Mouse (Mus musculus): ENCODE results near the gene Grin3b. TPM values are rescaled to one million over a fixed set of nuclear protein-coding genes. Genes with fewer than 3 reads are reported as not detected.

Grin3b gene
- total RNA-seq, 1 experiment: 0.36 TPM

GRCm38 (mm10) chr10:80015583-80015982, 45.1 kb downstream of the Grin3b start:
- in situ Hi-C loops (cut with MboI; ENCODE audit: low sequenced_read_pairs in 2 of 2, unreplicated experiment in 2 of 2): no loop called here
- no peak overlapping the region for H3K27ac ChIP-seq (ENCODE audit: insufficient read depth, low read depth, low read length, poor library complexity, severe bottlenecking)
- TF ChIP-seq ZNF384 (IDR thresholded peaks at IDR 0.05; ENCODE audit: low read depth, low read length): no peak
- TF ChIP-seq CHD2 (IDR thresholded peaks at IDR 0.05; ENCODE audit: low read depth, low read length): no peak
- no peak for TF ChIP-seq HCFC1 (IDR thresholded peaks at IDR 0.05; ENCODE audit: borderline replicate concordance, insufficient read depth, low read length)
- TF ChIP-seq MAFK (IDR thresholded peaks at IDR 0.05; ENCODE audit: insufficient read depth, low read depth, low read length): no peak
- no peak for TF ChIP-seq ZC3H11A (IDR thresholded peaks at IDR 0.05; ENCODE audit: borderline replicate concordance, low read depth, low read length)
- no peak overlapping the region for H3K9ac ChIP-seq (ENCODE audit: insufficient read depth, low read depth, low read length, poor library complexity, severe bottlenecking)
- H3K4me1 ChIP-seq (ENCODE audit: control insufficient read depth in 2 of 2, insufficient read depth in 2 of 2, low read length in 2 of 2, poor library complexity in 1 of 2): peaks cover 5 to 32% of the 10 kb centered on the region in 2 experiments
- H3K36me3 ChIP-seq (ENCODE audit: control insufficient read depth, insufficient read depth, low read length, poor library complexity, severe bottlenecking): peaks cover 2% of the 10 kb centered on the region; the same call in 1 of the 2 replicates
- no peak overlapping the region for H3K4me3 ChIP-seq (ENCODE audit: insufficient read depth in 1 of 2, low read depth in 1 of 2, low read length in 2 of 2, poor library complexity in 1 of 2, severe bottlenecking in 1 of 2)
- H3K9me3 ChIP-seq (ENCODE audit: control insufficient read depth, insufficient read depth, low read depth, low read length): no peaks in the 10 kb centered on the region
- no peak for DNase-seq (ENCODE audit: low read depth, low spot score)

- peaks cover 5 to 40% of the 10 kb centered on the region in 2 experiments for H3K4me1 ChIP-seq (ENCODE audit: control insufficient read depth in 2 of 2, insufficient read depth in 2 of 2, low read length in 2 of 2, poor library complexity in 1 of 2)
- H3K4me3 ChIP-seq (ENCODE audit: insufficient read depth in 1 of 2, low read depth in 1 of 2, low read length in 2 of 2, poor library complexity in 1 of 2, severe bottlenecking in 1 of 2): no peak within 1 kb of the TSS
- H3K36me3 ChIP-seq (ENCODE audit: control insufficient read depth, insufficient read depth, low read length, poor library complexity, severe bottlenecking): peaks cover 5% of the 10 kb centered on the region; the same call in 1 of the 2 replicates
- no peaks in the 10 kb centered on the region for H3K9me3 ChIP-seq (ENCODE audit: control insufficient read depth, insufficient read depth, low read depth, low read length)
- no peak within 1 kb of the TSS for H3K27ac ChIP-seq (ENCODE audit: insufficient read depth, low read depth, low read length, poor library complexity, severe bottlenecking)
- TF ChIP-seq ZC3H11A (IDR thresholded peaks at IDR 0.05; ENCODE audit: borderline replicate concordance, low read depth, low read length) (no peak), ZNF384 (IDR thresholded peaks at IDR 0.05; ENCODE audit: low read depth, low read length) (no peak), MAFK (IDR thresholded peaks at IDR 0.05; ENCODE audit: insufficient read depth, low read depth, low read length) (no peak), CHD2 (IDR thresholded peaks at IDR 0.05; ENCODE audit: low read depth, low read length) (no peak)
- H3K9ac ChIP-seq (ENCODE audit: insufficient read depth, low read depth, low read length, poor library complexity, severe bottlenecking): no peak within 1 kb of the TSS
- in situ Hi-C loops (cut with MboI; ENCODE audit: low sequenced_read_pairs in 2 of 2, unreplicated experiment in 2 of 2): no loop called here
- DNase-seq (ENCODE audit: low read depth, low spot score): no peak
These were observed 46.0 kb downstream of the Grin3b start, which contains the start of gene Arhgap45 for GRCm38 (mm10) chr10:80016511-80016910. Gene Arhgap45, plus strand, starts transcription at chr10:80016653.

DNA sequence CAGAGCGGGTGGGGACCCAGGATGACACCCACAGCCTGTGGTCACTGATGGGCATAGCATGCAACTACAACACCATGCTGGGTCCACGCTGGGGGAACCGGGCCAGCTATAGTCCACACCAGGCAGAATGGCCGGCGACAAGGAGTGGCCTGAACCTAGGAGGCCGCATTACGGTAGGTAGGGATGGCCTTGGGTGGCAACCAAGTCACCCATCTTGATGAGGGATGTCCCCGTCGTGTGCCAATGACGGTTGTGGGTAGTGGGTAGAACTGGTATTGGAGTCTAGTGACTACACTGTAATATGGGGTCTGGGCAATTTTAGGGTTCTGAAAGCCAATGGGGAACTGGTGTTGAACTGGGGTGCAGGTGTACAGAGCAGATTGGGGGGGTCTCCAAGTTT, 46.4 kb downstream of the Grin3b start:
- in situ Hi-C loops (cut with MboI; ENCODE audit: low sequenced_read_pairs in 2 of 2, unreplicated experiment in 2 of 2): no loop called here
- peaks cover 5% of the 10 kb centered on the region; the same call in 1 of the 2 replicates for H3K36me3 ChIP-seq (ENCODE audit: control insufficient read depth, insufficient read depth, low read length, poor library complexity, severe bottlenecking)
- no peak for TF ChIP-seq MAFK (IDR thresholded peaks at IDR 0.05; ENCODE audit: insufficient read depth, low read depth, low read length)
- TF ChIP-seq CHD2 (IDR thresholded peaks at IDR 0.05; ENCODE audit: low read depth, low read length): no peak
- TF ChIP-seq ZNF384 (IDR thresholded peaks at IDR 0.05; ENCODE audit: low read depth, low read length): no peak
- TF ChIP-seq HCFC1 (IDR thresholded peaks at IDR 0.05; ENCODE audit: borderline replicate concordance, insufficient read depth, low read length): no peak
- TF ChIP-seq ZC3H11A (IDR thresholded peaks at IDR 0.05; ENCODE audit: borderline replicate concordance, low read depth, low read length): no peak
- no peak overlapping the region for H3K9ac ChIP-seq (ENCODE audit: insufficient read depth, low read depth, low read length, poor library complexity, severe bottlenecking)
- H3K4me3 ChIP-seq (ENCODE audit: insufficient read depth in 1 of 2, low read depth in 1 of 2, low read length in 2 of 2, poor library complexity in 1 of 2, severe bottlenecking in 1 of 2): no peak overlapping the region
- no peaks in the 10 kb centered on the region for H3K9me3 ChIP-seq (ENCODE audit: control insufficient read depth, insufficient read depth, low read depth, low read length)
- no peak for DNase-seq (ENCODE audit: low read depth, low spot score)
- H3K27ac ChIP-seq (ENCODE audit: insufficient read depth, low read depth, low read length, poor library complexity, severe bottlenecking): no peak overlapping the region
- peaks cover 5 to 41% of the 10 kb centered on the region in 2 experiments for H3K4me1 ChIP-seq (ENCODE audit: control insufficient read depth in 2 of 2, insufficient read depth in 2 of 2, low read length in 2 of 2, poor library complexity in 1 of 2)

DNA sequence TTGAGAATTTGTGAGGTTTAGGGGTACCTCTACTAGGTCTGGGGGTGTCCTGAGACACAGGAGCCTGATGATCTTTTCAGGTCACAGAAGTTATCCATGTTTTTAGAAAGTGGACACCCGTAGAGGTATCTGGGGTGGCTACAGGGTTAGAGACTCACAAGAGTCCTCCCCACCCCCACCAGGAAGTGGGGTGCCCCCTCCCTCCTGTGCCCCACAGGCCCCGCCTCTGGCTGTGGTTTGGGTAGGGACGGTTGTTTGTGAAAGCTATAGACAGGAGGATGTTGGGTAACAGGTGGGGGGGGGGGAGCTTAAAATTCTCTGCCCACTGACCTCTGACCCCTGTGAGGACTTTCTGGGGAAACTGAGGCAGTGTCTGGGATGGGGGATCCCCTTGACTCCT, 46.8 kb downstream of the Grin3b start:
- in situ Hi-C loops (cut with MboI; ENCODE audit: low sequenced_read_pairs in 2 of 2, unreplicated experiment in 2 of 2): no loop called here
- TF ChIP-seq ZNF384 (IDR thresholded peaks at IDR 0.05; ENCODE audit: low read depth, low read length) (no peak), HCFC1 (IDR thresholded peaks at IDR 0.05; ENCODE audit: borderline replicate concordance, insufficient read depth, low read length) (no peak), MAFK (IDR thresholded peaks at IDR 0.05; ENCODE audit: insufficient read depth, low read depth, low read length) (no peak), ZC3H11A (IDR thresholded peaks at IDR 0.05; ENCODE audit: borderline replicate concordance, low read depth, low read length) (no peak), CHD2 (IDR thresholded peaks at IDR 0.05; ENCODE audit: low read depth, low read length) (no peak)
- peaks cover 3% of the 10 kb centered on the region; the same call in 1 of the 2 replicates for H3K36me3 ChIP-seq (ENCODE audit: control insufficient read depth, insufficient read depth, low read length, poor library complexity, severe bottlenecking)
- H3K4me3 ChIP-seq (ENCODE audit: insufficient read depth in 1 of 2, low read depth in 1 of 2, low read length in 2 of 2, poor library complexity in 1 of 2, severe bottlenecking in 1 of 2): no peak overlapping the region
- H3K9me3 ChIP-seq (ENCODE audit: control insufficient read depth, insufficient read depth, low read depth, low read length): no peaks in the 10 kb centered on the region
- no peak overlapping the region for H3K27ac ChIP-seq (ENCODE audit: insufficient read depth, low read depth, low read length, poor library complexity, severe bottlenecking)
- DNase-seq (ENCODE audit: low read depth, low spot score): no peak
- peaks cover 5 to 40% of the 10 kb centered on the region in 2 experiments for H3K4me1 ChIP-seq (ENCODE audit: control insufficient read depth in 2 of 2, insufficient read depth in 2 of 2, low read length in 2 of 2, poor library complexity in 1 of 2)
- H3K9ac ChIP-seq (ENCODE audit: insufficient read depth, low read depth, low read length, poor library complexity, severe bottlenecking): no peak overlapping the region
